Mouse (Mus musculus): ENCODE data around the gene Senp1.

The Senp1 gene

DNA sequence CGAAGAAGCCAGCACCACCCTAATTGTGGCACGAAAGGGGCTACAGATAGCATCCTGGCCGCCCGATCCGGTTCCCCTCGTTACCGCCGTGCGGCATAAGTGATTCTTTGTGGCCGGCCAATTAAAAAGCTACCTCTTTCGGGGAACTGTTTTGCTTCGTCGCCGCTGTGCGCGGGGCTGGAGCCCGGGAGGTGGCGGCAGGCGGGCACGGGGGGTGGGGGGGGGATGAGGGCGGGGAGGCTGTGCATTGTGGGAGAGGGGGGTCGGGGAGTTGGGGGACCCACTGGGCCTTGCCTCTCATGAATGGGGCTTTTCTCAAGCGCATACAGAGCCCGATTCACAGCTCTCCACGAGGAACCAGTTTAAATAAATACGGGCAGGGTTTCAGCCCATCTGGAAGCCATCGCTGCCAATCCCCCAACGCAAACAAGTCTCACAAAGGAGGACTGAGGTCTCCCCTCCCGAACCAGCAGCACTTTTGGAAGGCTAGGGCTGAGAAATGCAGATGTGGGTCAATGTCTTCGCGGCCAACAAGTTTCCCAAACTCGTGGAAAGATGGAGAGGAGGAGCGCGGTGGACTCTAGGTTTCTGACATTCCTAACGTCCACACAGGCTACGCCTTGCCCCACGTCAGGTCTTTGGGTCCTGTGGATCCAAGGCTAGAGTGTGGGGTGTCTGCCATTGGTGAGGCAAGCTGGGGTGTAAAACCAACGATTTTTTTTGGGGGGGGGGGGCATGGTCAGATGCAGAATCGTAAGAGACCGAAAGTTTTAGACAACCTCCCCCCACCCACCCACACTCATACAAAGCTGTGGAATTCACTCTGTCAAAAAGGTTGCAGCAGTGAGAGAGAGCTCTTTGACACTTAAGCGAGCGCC lies 91.2 kb downstream of the Senp1 start:
- in situ Hi-C loops (cut with MseI, MboI) = no loop called here

DNA sequence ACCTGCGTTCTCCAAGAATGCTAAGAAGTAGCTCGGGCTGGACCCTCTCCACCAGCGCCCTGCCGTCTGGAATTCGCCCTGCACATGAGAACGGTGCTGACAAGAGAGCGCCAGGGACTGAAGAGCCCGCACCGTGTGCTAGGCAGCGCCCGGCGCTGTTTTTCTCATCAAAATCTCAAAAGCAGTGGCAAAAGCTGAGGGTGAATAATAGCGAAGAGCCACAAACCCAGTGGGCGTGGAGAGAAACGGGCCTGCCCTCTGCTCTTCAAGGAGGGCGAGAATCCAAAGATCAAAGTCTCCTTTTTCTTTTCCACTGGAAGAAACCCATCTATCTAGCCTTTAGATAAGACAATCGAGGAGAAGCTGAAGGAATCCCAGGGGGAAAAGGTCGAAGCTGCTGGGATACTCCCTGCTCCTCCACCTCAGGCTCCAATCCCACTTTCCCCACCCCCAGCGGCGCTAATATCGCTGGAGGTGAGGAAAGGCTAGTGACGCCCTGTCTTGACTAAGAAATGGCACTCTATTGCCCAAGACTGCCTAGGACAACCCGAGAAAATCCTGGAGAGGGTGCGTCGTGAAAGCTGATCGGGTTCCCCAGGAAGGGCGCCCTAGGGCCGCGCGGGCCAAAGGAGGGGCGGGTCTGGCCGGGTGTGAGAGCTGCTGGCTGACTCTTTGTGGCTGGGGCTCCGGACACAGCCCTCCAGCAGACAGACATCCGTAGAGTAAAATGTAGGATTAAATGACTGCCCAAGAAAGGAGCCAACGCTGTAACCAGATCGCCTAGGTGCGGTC lies 92.0 kb downstream of the Senp1 start:
- in situ Hi-C loops (cut with MseI, MboI) = no loop called here

DNA sequence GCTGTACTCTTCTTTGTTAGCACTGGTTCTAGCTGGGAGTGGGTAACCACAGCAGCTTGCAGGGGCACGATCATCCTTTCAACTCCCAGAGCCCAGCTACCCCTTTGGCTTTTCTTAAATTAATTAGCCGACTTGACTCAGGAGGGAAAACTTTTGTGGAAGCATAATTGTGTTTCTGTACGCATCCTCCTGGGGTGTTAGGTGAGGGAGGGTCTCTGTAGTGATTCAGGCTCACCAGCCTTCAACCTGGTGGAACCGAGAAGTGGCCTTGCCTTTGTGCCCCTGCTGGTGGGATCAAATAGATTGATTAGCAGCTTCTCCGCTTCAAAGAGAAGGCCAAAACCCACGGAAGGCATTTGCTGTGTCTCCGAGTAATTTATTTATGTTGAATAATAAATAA lies 93.6 kb downstream of the Senp1 start:
- in situ Hi-C loops (cut with MseI, MboI) = no loop called here

DNA sequence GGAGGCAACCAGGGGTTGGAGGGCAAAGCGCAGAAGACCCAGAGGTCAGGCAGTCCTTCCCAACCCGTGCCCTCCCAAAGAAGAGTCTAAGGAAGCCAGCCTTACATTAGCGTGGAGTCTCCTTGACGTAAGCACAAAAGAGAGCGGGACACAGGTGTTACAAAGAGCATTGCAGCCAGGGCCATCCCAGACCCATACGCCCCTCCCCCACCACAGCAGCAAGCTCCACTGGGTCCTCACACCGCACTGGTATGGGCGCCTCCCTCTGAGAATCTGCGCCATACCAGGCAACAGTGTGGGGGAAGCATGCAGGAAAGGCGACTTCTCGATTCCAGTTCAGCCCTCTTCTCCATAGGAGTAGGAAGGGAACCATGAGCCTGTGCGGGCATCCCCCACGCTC lies 94.0 kb downstream of the Senp1 start:
- in situ Hi-C loops (cut with MseI, MboI) = no loop called here

DNA sequence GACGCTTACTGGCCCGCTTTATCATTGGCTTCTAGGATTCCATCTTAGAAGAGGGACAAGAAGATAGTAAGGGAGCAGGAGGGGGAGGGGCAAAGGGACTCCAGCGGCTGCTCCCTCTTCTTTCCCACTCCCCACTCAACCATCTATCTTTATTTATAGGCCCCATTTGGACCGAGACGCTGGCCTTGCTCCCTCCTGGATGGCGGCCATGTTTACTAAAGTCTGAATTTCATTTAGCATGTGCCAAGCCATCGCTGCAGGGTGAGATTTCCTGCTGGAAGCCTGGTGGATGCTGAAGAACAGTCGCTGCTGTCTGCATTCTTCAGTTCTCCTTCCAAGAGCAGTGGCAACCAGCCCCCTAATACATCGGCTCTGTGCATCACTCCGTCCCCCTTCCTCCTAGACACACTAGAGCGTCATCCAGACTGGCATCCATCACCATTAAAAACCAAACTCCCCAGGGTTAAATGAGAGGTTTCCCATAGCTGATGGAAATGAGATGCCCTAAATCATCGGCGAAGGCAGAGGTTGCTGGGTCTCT lies 96.8 kb downstream of the Senp1 start:
- in situ Hi-C loops (cut with MseI, MboI) = no loop called here

DNA sequence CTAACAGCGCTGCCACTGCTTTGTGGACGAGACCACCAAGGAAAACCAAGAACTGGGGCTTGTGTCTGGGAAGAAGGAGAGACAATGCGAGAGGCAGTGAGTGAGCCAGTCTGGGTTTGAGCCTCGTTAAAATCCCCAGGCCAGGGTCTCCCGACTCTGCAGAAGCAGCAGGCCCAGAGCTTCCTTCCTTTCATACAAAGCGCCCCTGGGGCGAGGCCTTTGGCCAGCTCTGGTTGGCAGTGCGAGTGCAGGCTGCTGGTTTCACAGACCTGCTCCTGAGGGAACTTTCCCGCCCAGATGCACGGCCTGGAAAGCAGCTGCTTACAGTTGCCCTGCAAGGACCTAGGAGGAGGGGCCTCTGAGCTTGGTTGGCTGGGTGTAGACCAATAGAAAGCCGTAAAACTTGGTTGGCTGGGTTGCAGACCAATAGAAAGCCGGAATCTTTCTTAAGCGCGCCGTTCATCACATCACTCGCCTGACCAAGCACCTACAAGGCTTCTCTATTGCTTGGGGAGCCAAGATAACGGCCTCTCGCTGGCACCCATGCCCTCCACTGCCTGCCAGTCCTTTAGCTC lies 100.7 kb downstream of the Senp1 start:
- in situ Hi-C loops (cut with MseI, MboI) = no loop called here

DNA sequence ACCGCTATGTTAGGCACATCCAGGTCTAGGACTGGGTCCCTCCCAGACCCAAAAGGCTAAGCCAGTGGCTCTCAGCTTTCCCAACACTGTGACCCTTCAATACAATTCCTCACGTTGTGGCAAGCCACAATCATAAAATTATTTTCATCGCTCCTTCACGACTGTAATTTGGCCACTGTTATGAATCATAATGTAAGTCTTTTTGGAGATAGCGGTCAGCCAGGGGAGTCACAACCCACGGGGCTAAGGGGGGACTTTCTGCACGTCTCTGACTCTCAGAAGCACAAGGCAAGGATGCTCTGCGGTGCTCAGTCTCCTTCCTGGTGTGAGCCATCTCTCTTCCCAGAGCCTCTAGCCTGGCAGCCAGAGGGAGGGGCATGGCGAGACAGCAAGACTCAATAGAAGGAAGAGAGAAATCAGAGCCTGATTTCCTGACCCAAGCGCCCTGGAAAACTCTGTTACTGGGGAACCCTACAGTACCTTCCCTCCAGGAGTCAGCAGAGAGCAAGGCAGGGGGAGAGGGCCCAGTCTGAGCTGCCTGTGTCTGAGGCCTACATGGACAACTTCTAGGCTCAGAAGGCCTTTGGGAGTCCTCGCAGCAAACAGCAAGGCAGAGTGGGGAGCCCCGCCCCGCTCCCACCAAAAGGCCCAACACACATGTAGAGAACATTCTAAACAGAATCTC lies 101.4 kb downstream of the Senp1 start:
- in situ Hi-C loops (cut with MseI, MboI) = no loop called here

DNA sequence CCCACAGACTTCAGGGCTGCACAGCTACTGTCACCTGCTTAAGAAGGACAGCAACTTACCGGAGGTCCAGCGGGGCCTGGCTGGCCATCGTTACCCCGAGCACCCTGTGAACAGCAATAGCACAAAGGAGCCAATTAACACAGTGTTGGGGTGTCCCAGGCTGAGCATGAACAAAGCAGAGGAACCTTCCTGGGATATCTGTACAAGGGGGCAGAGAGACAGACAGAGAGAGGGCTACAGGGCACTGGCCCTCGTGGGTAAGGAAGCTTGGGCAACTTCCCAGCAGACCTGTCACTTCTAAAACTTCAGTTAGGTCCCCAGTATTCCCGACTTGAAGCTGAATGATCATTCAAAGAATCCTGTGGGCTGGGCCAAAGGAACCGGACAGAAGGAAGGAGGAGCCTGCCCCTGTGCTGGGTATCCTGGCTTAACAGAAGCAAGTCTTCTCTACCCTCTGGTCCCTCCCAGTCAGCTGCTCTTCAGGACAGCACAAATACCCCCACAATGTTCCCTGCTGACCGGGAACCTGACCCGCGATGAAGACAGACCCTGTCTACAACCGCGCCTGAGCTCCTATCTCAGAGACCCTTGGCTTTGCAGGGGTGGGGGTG lies 102.2 kb downstream of the Senp1 start:
- in situ Hi-C loops (cut with MseI, MboI) = no loop called here

DNA sequence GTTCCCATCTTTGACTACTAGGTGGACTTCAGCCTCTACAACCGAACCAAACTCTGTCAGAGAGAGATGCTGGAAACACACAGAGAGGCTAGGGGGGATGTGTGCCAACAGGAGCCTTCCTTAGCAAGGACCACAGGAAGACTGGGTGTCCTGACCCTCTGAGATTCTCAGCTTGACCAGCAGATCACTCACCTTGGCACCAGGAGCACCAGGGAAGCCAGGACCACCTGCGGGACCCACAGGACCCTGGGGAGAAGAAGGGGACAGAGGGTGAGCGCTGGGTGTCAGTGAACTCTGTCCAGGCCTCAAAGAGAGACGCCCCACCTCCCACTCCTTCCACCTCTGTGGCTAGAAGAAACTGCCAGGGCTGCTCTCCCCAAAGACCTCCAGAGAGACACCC lies 102.8 kb downstream of the Senp1 start:
- in situ Hi-C loops (cut with MseI, MboI) = no loop called here

DNA sequence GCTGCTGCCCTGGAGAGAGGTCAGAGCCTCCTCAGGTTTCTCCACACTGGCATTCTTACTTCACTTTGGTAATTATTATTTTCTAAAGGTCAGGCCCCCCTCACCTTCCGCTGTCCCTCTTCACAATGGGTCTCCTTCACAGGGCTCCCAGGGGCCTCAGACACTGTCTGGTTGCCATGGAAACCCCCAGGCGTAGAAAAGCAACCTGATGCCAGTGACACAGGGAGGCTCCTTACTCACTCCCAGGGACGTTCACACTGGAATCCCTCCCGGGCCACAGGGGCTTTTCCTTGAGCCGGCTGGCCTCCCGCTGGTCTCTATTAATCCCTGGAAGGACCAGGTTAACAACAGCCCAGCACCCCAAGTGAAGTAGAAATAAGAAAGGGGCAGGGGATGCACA lies 103.4 kb downstream of the Senp1 start:
- in situ Hi-C loops (cut with MseI, MboI) = no loop called here

DNA sequence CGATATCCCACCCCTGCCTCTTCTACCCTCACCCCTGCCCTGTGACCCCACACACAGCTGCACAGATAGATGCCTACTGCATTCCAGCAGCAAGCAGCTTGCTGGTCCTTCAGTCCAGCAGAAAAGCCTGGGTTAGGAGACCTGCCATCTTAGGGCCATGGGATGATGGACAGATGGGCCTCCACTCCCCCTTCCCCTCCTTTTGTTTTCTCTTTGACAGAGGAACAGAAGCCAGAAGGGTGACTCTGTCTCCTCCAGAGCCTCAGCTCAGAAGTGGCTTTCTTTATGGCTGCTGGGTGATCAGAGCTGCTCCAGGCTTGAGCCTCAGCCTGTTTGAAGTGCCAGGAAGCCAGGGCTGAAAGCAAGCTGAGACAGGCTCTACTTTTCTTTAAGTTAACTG lies 104.0 kb downstream of the Senp1 start:
- in situ Hi-C loops (cut with MseI, MboI) = no loop called here
